Mouse (Mus musculus): ENCODE results near the gene March6.

GRCm38 (mm10) chr15:31422649-31423369, 108.0 kb downstream of the March6 start:
- TF ChIP-seq CTCF (IDR thresholded peaks at IDR 0.05; ENCODE audit: borderline replicate concordance, insufficient read depth, low read depth, low read length) (no peak), POLR2A (IDR thresholded peaks at IDR 0.05; ENCODE audit: borderline replicate concordance, insufficient read depth, low read length) (no peak)

Data from cerebellum, adult 2 months (tissue).